Mouse (Mus musculus) hindbrain, embryonic 15.5 days (tissue): ENCODE results near the gene Hist1h2bm. TPM values are rescaled to one million over a fixed set of nuclear protein-coding genes. Genes with fewer than 3 reads are reported as not detected.
"Not testable (repeated sequence)": the region's sequence is repeated elsewhere in the genome, so short reads cannot be mapped to it uniquely, and the experiment has no call there.

Experiments used
- ATAC-seq: fragments of 200-750 bp; cut with Nextera tagmentation; 2 replicates; pipeline ENCODE4 v1.8.0; 2017; ENCODE audit warnings: low read depth, moderate number of reproducible peaks, moderate TSS enrichment; ENCODE audit not compliant: low FRiP score
- H3K27ac ChIP-seq: fragments of 300-500 bp; sonication (generic); replicated peaks from 2 replicates; pipeline ENCODE4 v1.5.1; 2015; ENCODE audit warnings: mild to moderate bottlenecking, inconsistent platforms
- H3K27me3 ChIP-seq: fragments of 300-500 bp; sonication (generic); 2 replicates; pipeline ENCODE4 v1.6.1; 2015; ENCODE audit warnings: control low read depth, inconsistent platforms
- H3K36me3 ChIP-seq: fragments of 300-500 bp; sonication (generic); 2 replicates; pipeline ENCODE4 v1.6.1; 2015; ENCODE audit warnings: control low read depth, inconsistent platforms
- H3K4me1 ChIP-seq: fragments of 300-500 bp; sonication (generic); replicated peaks from 2 replicates; pipeline ENCODE4 v1.6.1; 2015; ENCODE audit warnings: control low read depth, inconsistent platforms
- H3K4me2 ChIP-seq: fragments of 300-500 bp; sonication (generic); 2 replicates; pipeline ENCODE4 v1.6.1; 2015; ENCODE audit warnings: moderate library complexity, mild to moderate bottlenecking, inconsistent platforms
- H3K4me3 ChIP-seq: fragments of 300-500 bp; sonication (generic); 2 replicates; pipeline ENCODE4 v1.5.1; 2015; ENCODE audit warnings: mild to moderate bottlenecking, inconsistent platforms
- H3K9ac ChIP-seq: fragments of 300-500 bp; sonication (generic); 2 replicates; pipeline ENCODE4 v1.6.1; 2015; ENCODE audit warnings: inconsistent platforms
- H3K9me3 ChIP-seq: fragments of 300-500 bp; sonication (generic); 2 replicates; pipeline ENCODE4 v1.6.1; 2016; ENCODE audit warnings: control low read depth, inconsistent platforms
- WGBS: fragments of 180-500 bp; shearing (Covaris S2); methylation state at CpG from one replicate; pipeline ENCODE4 v1.1.7; 2015; 5-methylcytosine and 5-hydroxymethylcytosine counted together
- polyA plus RNA-seq: library from polyadenylated mRNA; unstranded; fragments of >200 nt; fragmentation: Nextera tagmentation; extraction: Ambion mirVana; gene quantifications from 2 replicates; pipeline ENCODE4 v1.2.1, GENCODE M21; 2015

Hist1h2bm gene
- polyA plus RNA-seq = 0.51 and 1.7 TPM in 2 replicates

GRCm38 (mm10) chr13:21721757-21722372 is at the start of gene Hist1h2bm:
Gene Hist1h2bm, plus strand, starts transcription at chr13:21722044.
- WGBS = under 1% methylated on average over 37 of the region's 37 CpGs
- not testable (repeated sequence) for H3K9me3 ChIP-seq, H3K36me3 ChIP-seq, H3K27me3 ChIP-seq
- Histone ChIP-seq H3K9ac (peak within 1 kb of the TSS; percentile 49), H3K27ac (peak within 1 kb of the TSS; percentile 85), H3K4me1 (peaks cover 28% of the 10 kb centered on the region), H3K4me3 (peak within 1 kb of the TSS; percentile 45), H3K4me2 (peak within 1 kb of the TSS; percentile 71)
- peak; percentile 98 for ATAC-seq

GRCm38 (mm10) chr13:21677305-21677704 is 44.5 kb upstream of the Hist1h2bm start, which contains the start of gene Olfr1360:
Gene Olfr1360, minus strand, starts transcription at chr13:21677405.
- no peak within 1 kb of the TSS for H3K27ac ChIP-seq
- no peak within 1 kb of the TSS for H3K4me2 ChIP-seq
- no peak for ATAC-seq
- H3K27me3 ChIP-seq = no peaks in the 10 kb centered on the region
- no peaks in the 10 kb centered on the region for H3K36me3 ChIP-seq
- H3K9ac ChIP-seq = no peak within 1 kb of the TSS
- no peaks in the 10 kb centered on the region for H3K4me1 ChIP-seq
- H3K9me3 ChIP-seq = no peaks in the 10 kb centered on the region
- WGBS = 81% methylated on average over 2 of the region's 2 CpGs
- H3K4me3 ChIP-seq = no peak within 1 kb of the TSS

- Histone ChIP-seq H3K9ac (no peak within 1 kb of the TSS), H3K27me3 (no peaks in the 10 kb centered on the region), H3K36me3 (no peaks in the 10 kb centered on the region), H3K4me2 (no peak within 1 kb of the TSS), H3K4me3 (no peak within 1 kb of the TSS), H3K4me1 (no peaks in the 10 kb centered on the region), H3K27ac (no peak within 1 kb of the TSS), H3K9me3 (no peaks in the 10 kb centered on the region)
- no peak for ATAC-seq
Measured at GRCm38 (mm10) chr13:21697811-21698210, 24.0 kb upstream of the Hist1h2bm start, which contains the start of gene Olfr1359. Gene Olfr1359, plus strand, starts transcription at chr13:21698111.

GRCm38 (mm10) chr13:21706669-21707068 is 15.2 kb upstream of the Hist1h2bm start:
- Histone ChIP-seq H3K4me2 (no peak overlapping the region), H3K36me3 (no peaks in the 10 kb centered on the region), H3K27me3 (no peaks in the 10 kb centered on the region), H3K4me3 (no peak overlapping the region), H3K9ac (no peak overlapping the region), H3K27ac (no peak overlapping the region), H3K4me1 (peaks cover 8% of the 10 kb centered on the region), H3K9me3 (no peaks in the 10 kb centered on the region)
- WGBS = 75% methylated on average over 4 of the region's 4 CpGs
- no peak for ATAC-seq

- ATAC-seq = peak; percentile 84
- WGBS = under 1% methylated on average over 32 of the region's 32 CpGs
Measured at GRCm38 (mm10) chr13:21710031-21710711, 11.7 kb upstream of the Hist1h2bm start.

GRCm38 (mm10) chr13:21710821-21711525 is 10.9 kb upstream of the Hist1h2bm start:
- ATAC-seq = peak; percentile 87
- under 1% methylated on average over 22 of the region's 22 CpGs for WGBS
- H3K4me3 ChIP-seq = peak overlapping the region; percentile 79

More at GRCm38 (mm10) chr13:21710031-21710711, 11.7 kb upstream of the Hist1h2bm start:
- no peaks in the 10 kb centered on the region for H3K9me3 ChIP-seq
- H3K27me3 ChIP-seq = no peaks in the 10 kb centered on the region
- H3K9ac ChIP-seq = peak overlapping the region; percentile 68
- H3K36me3 ChIP-seq = no peaks in the 10 kb centered on the region
- peak overlapping the region; percentile 90 for H3K27ac ChIP-seq
- peak overlapping the region; percentile 79 for H3K4me3 ChIP-seq
- peak overlapping the region; percentile 91 for H3K4me2 ChIP-seq
- peaks cover 14% of the 10 kb centered on the region for H3K4me1 ChIP-seq

GRCm38 (mm10) chr13:21711698-21712097 is 10.1 kb upstream of the Hist1h2bm start:
- Histone ChIP-seq H3K4me3 (peak overlapping the region; percentile 79), H3K9me3 (no peaks in the 10 kb centered on the region), H3K4me1 (peaks cover 20% of the 10 kb centered on the region), H3K27ac (no peak overlapping the region), H3K27me3 (no peaks in the 10 kb centered on the region), H3K9ac (peak overlapping the region; percentile 51; the same call in 1 of the 2 replicates), H3K36me3 (no peaks in the 10 kb centered on the region), H3K4me2 (peak overlapping the region; percentile 91)
- 33% methylated on average over 4 of the region's 4 CpGs for WGBS
- no peak for ATAC-seq

More at GRCm38 (mm10) chr13:21710821-21711525, 10.9 kb upstream of the Hist1h2bm start:
- peak overlapping the region; percentile 91 for H3K4me2 ChIP-seq
- no peaks in the 10 kb centered on the region for H3K36me3 ChIP-seq
- H3K27ac ChIP-seq = peak overlapping the region; percentile 62
- H3K9ac ChIP-seq = peak overlapping the region; percentile 51
- peaks cover 19% of the 10 kb centered on the region for H3K4me1 ChIP-seq
- H3K27me3 ChIP-seq = no peaks in the 10 kb centered on the region
- no peaks in the 10 kb centered on the region for H3K9me3 ChIP-seq

- Histone ChIP-seq H3K4me1 (peaks cover 36% of the 10 kb centered on the region), H3K27me3 (no peaks in the 10 kb centered on the region), H3K4me2 (peak overlapping the region; percentile 77), H3K27ac (peak overlapping the region; percentile 92; the same call in 1 of the 2 replicates), H3K9me3 (no peaks in the 10 kb centered on the region), H3K36me3 (no peaks in the 10 kb centered on the region), H3K4me3 (peak overlapping the region; percentile 44), H3K9ac (peak overlapping the region; percentile 42; the same call in 1 of the 2 replicates)
- under 1% methylated on average over 7 of the region's 7 CpGs for WGBS
- no peak for ATAC-seq
Measured at GRCm38 (mm10) chr13:21714725-21715124, 7.1 kb upstream of the Hist1h2bm start.

- peak overlapping the region; percentile 77 for H3K4me2 ChIP-seq
- peak overlapping the region; percentile 44 for H3K4me3 ChIP-seq
- no peaks in the 10 kb centered on the region for H3K9me3 ChIP-seq
- H3K9ac ChIP-seq = peak overlapping the region; percentile 42
- H3K4me1 ChIP-seq = peaks cover 36% of the 10 kb centered on the region
- no peaks in the 10 kb centered on the region for H3K36me3 ChIP-seq
- no peak for ATAC-seq
- H3K27ac ChIP-seq = peak overlapping the region; percentile 92
- H3K27me3 ChIP-seq = no peaks in the 10 kb centered on the region
- WGBS = under 1% methylated on average over 22 of the region's 22 CpGs
Measured at GRCm38 (mm10) chr13:21715131-21715863, 6.5 kb upstream of the Hist1h2bm start.

GRCm38 (mm10) chr13:21715864-21716539 is 5.8 kb upstream of the Hist1h2bm start, which contains the start of the genes Hist1h2bl and Hist1h2ai:
Gene Hist1h2bl, minus strand, starts transcription at chr13:21716143.
Gene Hist1h2ai, plus strand, starts transcription at chr13:21716422.
- WGBS = under 1% methylated on average over 34 of the region's 50 CpGs
- H3K4me1 ChIP-seq = peaks cover 39% of the 10 kb centered on the region
- H3K4me3 ChIP-seq = peak within 1 kb of the TSS; percentile 44
- H3K27me3 ChIP-seq, H3K36me3 ChIP-seq, H3K9me3 ChIP-seq: not testable (repeated sequence)
- ATAC-seq = peak; percentile 96
- peak within 1 kb of the TSS; percentile 59 for H3K9ac ChIP-seq
- peak within 1 kb of the TSS; percentile 77 for H3K4me2 ChIP-seq
- H3K27ac ChIP-seq = peak within 1 kb of the TSS; percentile 92
